Mouse (Mus musculus): ENCODE data around the gene Tldc2. TPM values are rescaled to one million over a fixed set of nuclear protein-coding genes. Genes with fewer than 3 reads are reported as not detected.

Gene Tldc2
- polyA plus RNA-seq, 1 experiment from 2014 or later, result not detected

DNA sequence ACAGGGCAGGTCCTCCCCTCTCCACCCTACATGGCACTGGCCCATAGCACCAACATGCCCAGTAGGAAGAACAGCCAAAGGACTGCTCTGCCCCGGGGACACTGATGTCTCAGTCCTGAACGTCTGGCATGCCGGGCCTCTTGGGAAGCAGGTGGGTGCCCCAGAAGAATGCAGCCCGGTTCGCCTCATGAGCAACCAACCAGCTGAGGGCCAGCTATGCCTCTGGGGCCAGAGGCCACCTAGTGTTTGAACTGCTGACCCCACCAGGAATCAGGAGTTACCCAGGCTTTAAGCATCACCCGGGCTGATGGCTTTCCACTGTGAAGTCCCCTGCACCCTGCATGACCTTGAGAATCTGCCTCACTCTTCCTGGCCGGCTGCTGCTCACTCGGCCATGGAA is 34.4 kb upstream of the Tldc2 start:
- no peak for ATAC-seq (ENCODE audit: low read depth)
- Histone ChIP-seq H3K27ac (no peak overlapping the region), H3K9ac (no peak overlapping the region), H3K4me2 (no peak overlapping the region), H3K4me1 (replicated peaks) (no peaks in the 10 kb centered on the region), H3K4me3 (replicated peaks) (no peak overlapping the region), H3K9me3 (replicated peaks) (no peaks in the 10 kb centered on the region), H3K27me3 (no peaks in the 10 kb centered on the region), H3K36me3 (peaks cover 13% of the 10 kb centered on the region)
- 77% methylated on average over 8 of the region's 8 CpGs for WGBS (ENCODE audit: insufficient replicate concordance)
- no peak for DNase-seq

GRCm38 (mm10) chr2:157053124-157053523 is 33.7 kb upstream of the Tldc2 start:
- Histone ChIP-seq H3K4me2 (no peak overlapping the region), H3K9ac (no peak overlapping the region), H3K9me3 (replicated peaks) (no peaks in the 10 kb centered on the region), H3K36me3 (peaks cover 13% of the 10 kb centered on the region), H3K27ac (no peak overlapping the region), H3K27me3 (no peaks in the 10 kb centered on the region), H3K4me1 (replicated peaks) (0 out of 2 replicates have a peak, but pooled peaks cover under 1% of the 10 kb centered on the region), H3K4me3 (replicated peaks) (no peak overlapping the region)
- 79% methylated on average over 5 of the region's 5 CpGs for WGBS (ENCODE audit: insufficient replicate concordance)
- DNase-seq, result no peak
- ATAC-seq (ENCODE audit: low read depth), result no peak

GRCm38 (mm10) chr2:157053787-157054186 is 33.1 kb upstream of the Tldc2 start:
- Histone ChIP-seq H3K27me3 (no peaks in the 10 kb centered on the region), H3K9me3 (replicated peaks) (no peaks in the 10 kb centered on the region), H3K9ac (no peak overlapping the region), H3K36me3 (peaks cover 11% of the 10 kb centered on the region), H3K27ac (no peak overlapping the region), H3K4me2 (no peak overlapping the region), H3K4me3 (replicated peaks) (no peak overlapping the region), H3K4me1 (replicated peaks) (peaks cover 8% of the 10 kb centered on the region)
- DNase-seq (no peak), ATAC-seq (ENCODE audit: low read depth) (no peak)
- 60% methylated on average over 4 of the region's 4 CpGs for WGBS (ENCODE audit: insufficient replicate concordance)

DNA sequence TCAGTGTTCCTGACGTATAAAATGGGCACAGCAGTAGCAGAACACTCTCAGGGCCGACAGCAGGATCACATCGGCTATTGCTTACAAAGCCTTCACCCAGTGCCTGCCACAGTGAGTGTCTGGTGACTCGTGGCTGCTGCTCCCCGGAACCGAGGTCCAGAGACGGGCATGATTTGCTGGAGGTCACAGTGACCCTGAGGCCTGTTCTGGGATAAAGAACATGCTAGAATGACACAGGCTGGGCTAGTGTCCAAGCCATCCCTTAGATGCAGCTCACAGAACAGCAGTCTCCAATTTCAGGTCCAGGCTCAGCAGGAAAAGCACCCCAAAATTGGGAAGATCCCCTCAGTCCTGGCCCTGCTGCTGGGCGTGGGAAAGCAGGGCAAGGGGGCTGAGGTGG is 32.6 kb upstream of the Tldc2 start:
- peaks cover 9% of the 10 kb centered on the region for H3K36me3 ChIP-seq
- WGBS (ENCODE audit: insufficient replicate concordance), result 72% methylated on average over 8 of the region's 8 CpGs

GRCm38 (mm10) chr2:157054816-157055215 is 32.0 kb upstream of the Tldc2 start:
- Histone ChIP-seq H3K36me3 (peaks cover 9% of the 10 kb centered on the region), H3K4me1 (replicated peaks) (peaks cover 13% of the 10 kb centered on the region), H3K4me3 (replicated peaks) (no peak overlapping the region), H3K27ac (no peak overlapping the region), H3K9me3 (replicated peaks) (no peaks in the 10 kb centered on the region), H3K9ac (no peak overlapping the region), H3K27me3 (no peaks in the 10 kb centered on the region), H3K4me2 (no peak overlapping the region)
- 56% methylated on average over 5 of the region's 5 CpGs for WGBS (ENCODE audit: insufficient replicate concordance)
- no peak for DNase-seq
- ATAC-seq (ENCODE audit: low read depth), result no peak

More for the DNA sequence above, 32.6 kb upstream of the Tldc2 start:
- H3K27ac ChIP-seq, result no peak overlapping the region
- H3K27me3 ChIP-seq, result no peaks in the 10 kb centered on the region
- H3K9me3 ChIP-seq (replicated peaks), result no peaks in the 10 kb centered on the region
- H3K4me1 ChIP-seq (replicated peaks), result peaks cover 13% of the 10 kb centered on the region
- ATAC-seq (ENCODE audit: low read depth) (no peak), DNase-seq (no peak)
- no peak overlapping the region for H3K9ac ChIP-seq
- no peak overlapping the region for H3K4me3 ChIP-seq (replicated peaks)
- H3K4me2 ChIP-seq, result no peak overlapping the region

- WGBS (ENCODE audit: insufficient replicate concordance), result 76% methylated on average over 6 of the region's 6 CpGs
Observed at GRCm38 (mm10) chr2:157055721-157056120, 31.1 kb upstream of the Tldc2 start.

GRCm38 (mm10) chr2:157057186-157057585 is 29.7 kb upstream of the Tldc2 start:
- no peaks in the 10 kb centered on the region for H3K27me3 ChIP-seq
- H3K9ac ChIP-seq, result no peak overlapping the region
- peaks cover 13% of the 10 kb centered on the region for H3K4me1 ChIP-seq (replicated peaks)
- H3K4me3 ChIP-seq (replicated peaks), result no peak overlapping the region
- 71% methylated on average over 3 of the region's 3 CpGs for WGBS (ENCODE audit: insufficient replicate concordance)
- DNase-seq, result no peak
- no peak overlapping the region for H3K27ac ChIP-seq
- no peak overlapping the region for H3K4me2 ChIP-seq
- H3K9me3 ChIP-seq (replicated peaks), result no peaks in the 10 kb centered on the region
- no peak for ATAC-seq (ENCODE audit: low read depth)
- peaks cover 10% of the 10 kb centered on the region for H3K36me3 ChIP-seq

More at GRCm38 (mm10) chr2:157055721-157056120, 31.1 kb upstream of the Tldc2 start:
- DNase-seq (no peak), ATAC-seq (ENCODE audit: low read depth) (no peak)
- H3K27me3 ChIP-seq, result no peaks in the 10 kb centered on the region
- no peak overlapping the region for H3K27ac ChIP-seq
- H3K4me3 ChIP-seq (replicated peaks), result no peak overlapping the region
- H3K9me3 ChIP-seq (replicated peaks), result no peaks in the 10 kb centered on the region
- H3K4me1 ChIP-seq (replicated peaks), result peaks cover 13% of the 10 kb centered on the region
- H3K4me2 ChIP-seq, result no peak overlapping the region
- H3K9ac ChIP-seq, result no peak overlapping the region
- peaks cover 14% of the 10 kb centered on the region for H3K36me3 ChIP-seq

- H3K4me1 ChIP-seq (replicated peaks), result peaks cover 13% of the 10 kb centered on the region
- ATAC-seq (ENCODE audit: low read depth) (no peak), DNase-seq (no peak)
- H3K27me3 ChIP-seq, result no peaks in the 10 kb centered on the region
- H3K9ac ChIP-seq, result no peak overlapping the region
- H3K4me2 ChIP-seq, result no peak overlapping the region
- H3K36me3 ChIP-seq, result peaks cover 10% of the 10 kb centered on the region
- H3K9me3 ChIP-seq (replicated peaks), result no peaks in the 10 kb centered on the region
- WGBS (ENCODE audit: insufficient replicate concordance), result 82% methylated on average over 4 of the region's 4 CpGs
- H3K27ac ChIP-seq, result no peak overlapping the region
- no peak overlapping the region for H3K4me3 ChIP-seq (replicated peaks)
Observed at GRCm38 (mm10) chr2:157057758-157058157, 29.1 kb upstream of the Tldc2 start.

- H3K4me3 ChIP-seq (replicated peaks), result no peak overlapping the region
- DNase-seq (no peak), ATAC-seq (ENCODE audit: low read depth) (peak; percentile 30; the same call in 1 of the 2 replicates)
- H3K4me1 ChIP-seq (replicated peaks), result peaks cover 19% of the 10 kb centered on the region
- no peaks in the 10 kb centered on the region for H3K27me3 ChIP-seq
- peak overlapping the region; percentile 34 for H3K4me2 ChIP-seq
- peaks cover 4% of the 10 kb centered on the region for H3K36me3 ChIP-seq
- H3K27ac ChIP-seq, result no peak overlapping the region
- H3K9ac ChIP-seq, result no peak overlapping the region
- H3K9me3 ChIP-seq (replicated peaks), result no peaks in the 10 kb centered on the region
- 50% methylated on average over 18 of the region's 18 CpGs for WGBS (ENCODE audit: insufficient replicate concordance)
Observed at GRCm38 (mm10) chr2:157058342-157058998, 28.4 kb upstream of the Tldc2 start.

DNA sequence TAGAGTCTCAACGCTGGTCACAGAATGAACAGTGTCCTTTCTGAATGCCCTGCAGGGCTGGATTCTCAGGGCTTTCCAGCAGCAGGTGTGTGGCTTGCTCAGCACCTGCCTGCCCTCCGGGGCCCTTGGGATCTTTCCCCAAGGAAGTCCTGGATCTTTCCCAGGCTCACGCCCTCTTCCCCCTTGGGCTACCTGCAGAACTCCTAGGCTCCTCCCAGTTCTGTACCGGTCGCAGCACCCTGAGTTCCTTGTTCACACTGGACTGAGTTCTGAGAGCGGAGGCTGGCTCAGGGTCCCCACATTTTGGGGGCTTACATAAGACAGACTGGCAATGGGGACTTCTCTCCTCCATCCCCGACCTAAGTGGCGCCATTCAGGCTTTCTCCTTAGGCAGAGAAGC is 27.7 kb upstream of the Tldc2 start:
- no peaks in the 10 kb centered on the region for H3K9me3 ChIP-seq (replicated peaks)
- H3K36me3 ChIP-seq, result peaks cover 4% of the 10 kb centered on the region
- H3K9ac ChIP-seq, result no peak overlapping the region
- no peak overlapping the region for H3K27ac ChIP-seq
- H3K4me3 ChIP-seq (replicated peaks), result no peak overlapping the region
- H3K27me3 ChIP-seq, result no peaks in the 10 kb centered on the region
- DNase-seq, result no peak
- peak overlapping the region; percentile 34; the same call in 1 of the 2 replicates for H3K4me2 ChIP-seq
- 62% methylated on average over 8 of the region's 8 CpGs for WGBS (ENCODE audit: insufficient replicate concordance)
- ATAC-seq (ENCODE audit: low read depth), result no peak
- peaks cover 26% of the 10 kb centered on the region for H3K4me1 ChIP-seq (replicated peaks)

GRCm38 (mm10) chr2:157060037-157060436 is 26.8 kb upstream of the Tldc2 start:
- Histone ChIP-seq H3K9me3 (replicated peaks) (no peaks in the 10 kb centered on the region), H3K9ac (no peak overlapping the region), H3K36me3 (peaks cover 4% of the 10 kb centered on the region), H3K4me3 (replicated peaks) (no peak overlapping the region), H3K27me3 (no peaks in the 10 kb centered on the region), H3K4me1 (replicated peaks) (peaks cover 35% of the 10 kb centered on the region), H3K27ac (no peak overlapping the region), H3K4me2 (no peak overlapping the region)
- WGBS (ENCODE audit: insufficient replicate concordance), result 82% methylated on average over 14 of the region's 14 CpGs
- DNase-seq, result no peak
- ATAC-seq (ENCODE audit: low read depth), result no peak
